Mouse (Mus musculus) lung, adult 2 months (tissue): ENCODE data around the gene Cbx5. TPM values are rescaled to one million over a fixed set of nuclear protein-coding genes. Genes with fewer than 3 reads are reported as not detected.

Source experiments
- DNase-seq: peaks from one replicate; pipeline ENCODE4 v3.0.0; 2022
- H3K4me1 ChIP-seq: fragments of 200-500 bp; 2 replicates; pipeline ENCODE4 v1.6.1; 2011; ENCODE audit warnings: low read length; ENCODE audit not compliant: control insufficient read depth, insufficient read depth
- H3K4me3 ChIP-seq: fragments of 200-500 bp; replicated peaks from 2 replicates; pipeline ENCODE3; 2011; ENCODE audit warnings: low read depth, mild to moderate bottlenecking, control low read depth, low read length; ENCODE audit errors: extremely low read depth
- CTCF ChIP-seq: fragments of 200-500 bp; IDR thresholded peaks from 2 replicates; pipeline ENCODE4 v1.5.1; 2011; ENCODE audit warnings: mild to moderate bottlenecking, low read length, control low read depth; ENCODE audit not compliant: insufficient read depth
- POLR2A ChIP-seq: fragments of 200-500 bp; IDR thresholded peaks from 2 replicates; pipeline ENCODE4 v1.6.1; 2011; ENCODE audit warnings: low read depth, mild to moderate bottlenecking, control low read depth, low read length, borderline replicate concordance; ENCODE audit errors: extremely low read depth
- WGBS: fragments of 180-500 bp; shearing (Covaris S2); methylation state at CpG from one replicate; pipeline ENCODE4 v1.1.7; 2018; 5-methylcytosine and 5-hydroxymethylcytosine counted together
- polyA plus RNA-seq: library from polyadenylated mRNA; depleted of rRNA; stranded (reverse); fragments of >200 nt; gene quantifications from 2 replicates; pipeline ENCODE4 v1.2.3, GENCODE M21; 2012

The Cbx5 gene
- polyA plus RNA-seq, 1 experiment, result 20.0 TPM

- DNase-seq, result peak; percentile 87
- WGBS, result under 1% methylated on average over 47 of the region's 47 CpGs
- TF ChIP-seq POLR2A (peak; percentile 95; the same call in 1 of the 2 replicates), CTCF (no peak)
Measured at GRCm38 (mm10) chr15:103240160-103241028, 778 bp upstream of the Cbx5 start, which contains the start of gene Hnrnpa1. Gene Hnrnpa1 (plus strand): TSS chr15:103240432.

GRCm38 (mm10) chr15:103239130-103239684 lies 409 bp downstream of the Cbx5 start:
- Histone ChIP-seq H3K4me3 (peak overlapping the region; percentile 77), H3K4me1 (no peaks in the 10 kb centered on the region)
- no peak for TF ChIP-seq POLR2A
- TF ChIP-seq CTCF, result no peak
- peak; percentile 83 for DNase-seq
- WGBS, result under 1% methylated on average over 26 of the region's 26 CpGs

More at GRCm38 (mm10) chr15:103240160-103241028, 778 bp upstream of the Cbx5 start, which contains the start of gene Hnrnpa1:
- Histone ChIP-seq H3K4me1 (no peaks in the 10 kb centered on the region), H3K4me3 (peak within 1 kb of the TSS; percentile 78)

- DNase-seq, result no peak
- no peak for TF ChIP-seq CTCF
- TF ChIP-seq POLR2A, result no peak
- Histone ChIP-seq H3K4me3 (no peak overlapping the region), H3K4me1 (no peaks in the 10 kb centered on the region)
- 85% methylated on average over 7 of the region's 7 CpGs for WGBS
Measured at GRCm38 (mm10) chr15:103237295-103237694, 2.3 kb downstream of the Cbx5 start.

- DNase-seq, result no peak
- H3K4me1 ChIP-seq, result peaks cover 2% of the 10 kb centered on the region
- 54% methylated on average over 2 of the region's 2 CpGs for WGBS
- H3K4me3 ChIP-seq, result no peak overlapping the region
- TF ChIP-seq CTCF (no peak), POLR2A (no peak)
Measured at GRCm38 (mm10) chr15:103233119-103233518, 6.5 kb downstream of the Cbx5 start.

GRCm38 (mm10) chr15:103228904-103229303 lies 10.7 kb downstream of the Cbx5 start:
- DNase-seq, result no peak
- 49% methylated on average over 2 of the region's 2 CpGs for WGBS

GRCm38 (mm10) chr15:103227572-103227971 lies 12.0 kb downstream of the Cbx5 start:
- H3K4me1 ChIP-seq, result peaks cover 4% of the 10 kb centered on the region
- DNase-seq, result no peak
- H3K4me3 ChIP-seq, result no peak overlapping the region
- no peak for TF ChIP-seq CTCF
- no peak for TF ChIP-seq POLR2A
- WGBS, result 71% methylated on average over 2 of the region's 2 CpGs

More at GRCm38 (mm10) chr15:103228904-103229303, 10.7 kb downstream of the Cbx5 start:
- Histone ChIP-seq H3K4me1 (peaks cover 4% of the 10 kb centered on the region), H3K4me3 (no peak overlapping the region)
- no peak for TF ChIP-seq CTCF
- no peak for TF ChIP-seq POLR2A

- Histone ChIP-seq H3K4me3 (no peak overlapping the region), H3K4me1 (peaks cover 4% of the 10 kb centered on the region)
- WGBS, result 80% methylated on average over 3 of the region's 3 CpGs
- TF ChIP-seq CTCF (no peak), POLR2A (no peak)
- DNase-seq, result no peak
Measured at GRCm38 (mm10) chr15:103227022-103227421, 12.6 kb downstream of the Cbx5 start.

GRCm38 (mm10) chr15:103224161-103224560 lies 15.5 kb downstream of the Cbx5 start:
- Histone ChIP-seq H3K4me3 (no peak overlapping the region), H3K4me1 (peaks cover 11% of the 10 kb centered on the region)
- 89% methylated on average over 2 of the region's 2 CpGs for WGBS
- TF ChIP-seq POLR2A, result no peak
- DNase-seq, result no peak

- Histone ChIP-seq H3K4me1 (peaks cover 7% of the 10 kb centered on the region), H3K4me3 (no peak overlapping the region)
- TF ChIP-seq POLR2A (no peak), CTCF (no peak)
- DNase-seq, result no peak
- 73% methylated on average over 1 of the region's 1 CpGs for WGBS
Measured at GRCm38 (mm10) chr15:103221386-103221785, 18.2 kb downstream of the Cbx5 start.
